Mouse (Mus musculus) spleen, postnatal 14 days (tissue): ENCODE measurements around the gene Bard1.

ENCODE experiments used
- DNase-seq, 2 experiments: peaks; one replicate each; pipeline ENCODE4 v3.0.0; 2021 to 2022; ENCODE audit warnings: low spot score in 2 of 2

Gene Bard1

DNA sequence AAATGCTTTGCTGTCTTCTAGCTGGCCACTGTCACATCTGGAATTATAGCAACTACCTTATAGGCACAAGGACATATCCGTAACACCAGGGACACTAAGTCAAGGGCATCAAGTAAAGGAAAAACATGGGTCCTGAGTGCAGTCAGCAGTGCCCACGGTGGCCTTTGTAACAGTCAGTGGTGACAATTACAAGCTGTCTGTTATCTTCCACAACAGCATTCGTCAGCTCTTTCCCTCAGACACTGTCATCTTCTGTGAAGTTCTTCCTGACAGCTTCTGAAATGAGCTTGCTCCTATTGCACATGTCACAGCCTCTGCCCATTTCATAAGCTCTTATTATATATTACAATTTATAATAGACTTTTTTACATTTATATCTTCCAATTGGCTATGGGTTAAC, 50.7 kb downstream of the Bard1 start:
- no peak for DNase-seq

- no peak for DNase-seq
Observed at GRCm38 (mm10) chr1:71045141-71045540, 57.8 kb downstream of the Bard1 start.

- DNase-seq, result no peak
Observed at GRCm38 (mm10) chr1:71043951-71044350, 59.0 kb downstream of the Bard1 start.

GRCm38 (mm10) chr1:71036999-71037398, 65.9 kb downstream of the Bard1 start:
- DNase-seq, result no peak

DNA sequence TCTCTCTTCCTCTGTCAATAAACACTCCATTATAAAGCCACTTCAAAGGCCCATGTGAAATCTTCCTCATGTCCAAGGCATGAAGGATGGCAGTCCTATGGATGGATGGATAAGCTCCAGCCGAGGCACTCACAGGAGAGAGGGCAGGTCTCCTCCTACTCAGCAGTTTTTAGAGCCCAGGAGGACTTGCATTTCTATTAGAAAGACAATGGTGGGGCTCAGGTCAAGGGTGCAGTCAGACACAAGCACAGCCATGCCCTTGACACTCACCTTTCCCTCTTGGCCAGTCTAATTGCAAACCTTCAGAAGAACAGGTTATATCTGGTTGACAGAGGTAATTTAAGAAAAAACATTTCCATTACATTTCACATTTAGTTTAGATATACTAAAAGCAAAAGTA, 67.4 kb downstream of the Bard1 start:
- DNase-seq, result no peak

GRCm38 (mm10) chr1:71022766-71023165, 80.2 kb downstream of the Bard1 start:
- no peak for DNase-seq

DNA sequence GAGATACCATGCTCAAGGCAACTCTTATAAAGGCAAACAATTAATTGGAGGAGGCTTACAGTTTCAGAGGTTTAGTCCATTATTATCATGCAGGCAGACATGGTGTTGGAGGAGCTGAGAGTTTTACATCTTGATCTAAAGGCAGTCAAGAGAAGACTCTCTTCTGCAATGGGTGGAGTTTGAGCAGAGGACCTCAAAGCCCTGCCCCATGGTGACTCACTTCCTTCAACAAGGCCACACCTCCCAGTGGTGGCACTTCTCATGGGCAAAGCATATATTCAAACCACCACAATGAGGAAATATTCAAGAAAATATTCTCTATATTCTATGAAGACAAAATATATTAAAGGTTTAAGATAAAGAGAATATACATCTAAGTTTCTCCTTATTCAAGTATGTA, 88.6 kb downstream of the Bard1 start:
- DNase-seq, result no peak

- no peak for DNase-seq
Observed at GRCm38 (mm10) chr1:71005998-71006397, 96.9 kb downstream of the Bard1 start.

- DNase-seq, result no peak
Observed at GRCm38 (mm10) chr1:71004177-71004576, 98.8 kb downstream of the Bard1 start.

- no peak for DNase-seq
Observed at GRCm38 (mm10) chr1:71003741-71004140, 99.2 kb downstream of the Bard1 start.

DNA sequence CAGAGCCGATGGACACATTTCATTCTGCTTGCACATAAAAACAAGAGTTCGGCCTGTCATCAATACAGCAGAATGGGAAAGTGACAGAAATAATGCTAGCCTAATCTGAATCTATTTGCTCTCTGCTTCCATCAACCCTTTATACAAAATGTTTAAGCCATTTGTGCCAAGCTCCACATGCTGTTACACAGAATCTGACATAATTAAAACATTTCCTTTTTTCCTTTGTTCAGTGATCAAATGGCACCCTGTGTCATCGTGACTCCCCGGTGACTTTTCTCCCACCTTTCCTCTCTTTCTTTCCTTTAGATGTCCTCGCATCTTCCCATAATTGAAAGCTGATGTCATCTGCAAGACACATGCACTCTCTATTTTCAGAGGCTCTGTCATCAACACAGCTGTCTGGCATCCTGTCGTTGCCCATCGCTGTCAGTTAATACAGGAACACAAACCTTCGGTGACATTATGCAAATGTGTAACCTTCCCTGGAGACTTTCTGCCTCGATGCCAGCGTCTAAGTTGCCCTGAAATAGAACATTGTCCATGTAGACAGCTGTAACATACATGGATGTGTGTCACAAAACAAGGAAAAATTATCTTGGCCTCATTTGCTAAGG, 105.5 kb downstream of the Bard1 start:
- no peak for DNase-seq

- no peak for DNase-seq
Observed at GRCm38 (mm10) chr1:70996766-70997165, 106.2 kb downstream of the Bard1 start.
